Mouse (Mus musculus) kidney, adult 2 months (tissue): ENCODE results near the gene Ggt6. TPM values are rescaled to one million over a fixed set of nuclear protein-coding genes. Genes with fewer than 3 reads are reported as not detected.
A peak's percentile ranks its signal among the peaks of the same experiment; 100 is the strongest.

Experiments
- DNase-seq: peaks from one replicate; pipeline ENCODE4 v3.0.0; 2021
- H3K27ac ChIP-seq: fragments of 200-500 bp; 2 replicates; pipeline ENCODE4 v1.5.1; 2012; ENCODE audit warnings: low read depth, low read length, control low read depth, inconsistent platforms; ENCODE audit not compliant: insufficient read depth
- H3K27me3 ChIP-seq: fragments of 200-500 bp; replicated peaks from 2 replicates; pipeline ENCODE4 v1.6.1; 2012; ENCODE audit warnings: mild to moderate bottlenecking, moderate library complexity, low read length, inconsistent platforms; ENCODE audit not compliant: control insufficient read depth, insufficient read depth
- H3K36me3 ChIP-seq: fragments of 200-500 bp; 2 replicates; pipeline ENCODE4 v1.6.1; 2012; ENCODE audit warnings: mild to moderate bottlenecking, moderate library complexity, low read length, inconsistent platforms; ENCODE audit not compliant: control insufficient read depth, insufficient read depth
- H3K4me1 ChIP-seq: fragments of 200-500 bp; 2 replicates; pipeline ENCODE4 v1.6.1; 2011; ENCODE audit warnings: low read length; ENCODE audit not compliant: control insufficient read depth, insufficient read depth
- H3K4me3 ChIP-seq: fragments of 200-500 bp; 2 replicates; pipeline ENCODE4 v1.5.1; 2011; ENCODE audit warnings: mild to moderate bottlenecking, low read depth, low read length, control low read depth; ENCODE audit not compliant: insufficient read depth
- CTCF ChIP-seq: fragments of 200-500 bp; conservative IDR thresholded peaks from 2 replicates; pipeline ENCODE4 v1.5.1; 2011; ENCODE audit warnings: low read depth, mild to moderate bottlenecking, control low read depth, low read length, moderate library complexity, mixed read lengths; ENCODE audit not compliant: insufficient read depth, insufficient read length
- POLR2A ChIP-seq: fragments of 200-500 bp; IDR thresholded peaks from one replicate; pipeline ENCODE4 v1.6.1; 2011; ENCODE audit warnings: low read depth, low read length, control low read depth
- WGBS: fragments of 180-500 bp; shearing (Covaris S2); methylation state at CpG from one replicate; pipeline ENCODE4 v1.1.7; 2018; 5-methylcytosine and 5-hydroxymethylcytosine counted together
- polyA plus RNA-seq: library from polyadenylated mRNA; depleted of rRNA; stranded (reverse); fragments of >200 nt; gene quantifications from 2 replicates; pipeline ENCODE4 v1.2.3, GENCODE M21; 2012; rRNA removed

Gene Ggt6
- 24.3 and 29.3 TPM in 2 replicates for polyA plus RNA-seq

GRCm38 (mm10) chr11:72434963-72435693, at the start of gene Ggt6:
Gene Ggt6 (plus strand): TSS chr11:72435526.
- peak within 1 kb of the TSS; percentile 52 for H3K27ac ChIP-seq
- H3K4me3 ChIP-seq, result peak within 1 kb of the TSS; percentile 9
- no peaks in the 10 kb centered on the region for H3K27me3 ChIP-seq
- peak; percentile 95 for DNase-seq
- WGBS, result 38% methylated on average over 11 of the region's 11 CpGs
- peaks cover 21% of the 10 kb centered on the region for H3K4me1 ChIP-seq
- H3K36me3 ChIP-seq, result no peaks in the 10 kb centered on the region
- TF ChIP-seq CTCF, result no peak
- no peak for TF ChIP-seq POLR2A

GRCm38 (mm10) chr11:72388113-72388529, 47.2 kb upstream of the Ggt6 start:
- TF ChIP-seq POLR2A (no peak), CTCF (no peak)
- no peak for DNase-seq
- Histone ChIP-seq H3K27me3 (no peaks in the 10 kb centered on the region), H3K4me1 (no peaks in the 10 kb centered on the region), H3K36me3 (peaks cover 2% of the 10 kb centered on the region; the same call in 1 of the 2 replicates), H3K27ac (no peak overlapping the region), H3K4me3 (no peak overlapping the region)
- 94% methylated on average over 6 of the region's 6 CpGs for WGBS

GRCm38 (mm10) chr11:72389407-72390142, 45.8 kb upstream of the Ggt6 start:
- 85% methylated on average over 7 of the region's 7 CpGs for WGBS
- no peak for DNase-seq
- TF ChIP-seq POLR2A (no peak), CTCF (no peak)

GRCm38 (mm10) chr11:72391181-72391580, 44.1 kb upstream of the Ggt6 start:
- H3K4me3 ChIP-seq, result no peak overlapping the region
- no peaks in the 10 kb centered on the region for H3K27me3 ChIP-seq
- TF ChIP-seq CTCF (no peak), POLR2A (no peak)
- no peak overlapping the region for H3K27ac ChIP-seq
- no peak for DNase-seq
- 91% methylated on average over 13 of the region's 13 CpGs for WGBS
- peaks cover 2% of the 10 kb centered on the region; the same call in 1 of the 2 replicates for H3K36me3 ChIP-seq
- no peaks in the 10 kb centered on the region for H3K4me1 ChIP-seq

More at GRCm38 (mm10) chr11:72389407-72390142, 45.8 kb upstream of the Ggt6 start:
- H3K4me1 ChIP-seq, result no peaks in the 10 kb centered on the region
- peaks cover 2% of the 10 kb centered on the region; the same call in 1 of the 2 replicates for H3K36me3 ChIP-seq
- H3K4me3 ChIP-seq, result no peak overlapping the region
- H3K27me3 ChIP-seq, result no peaks in the 10 kb centered on the region
- no peak overlapping the region for H3K27ac ChIP-seq

- TF ChIP-seq POLR2A, result no peak
- DNase-seq, result no peak
- H3K4me1 ChIP-seq, result no peaks in the 10 kb centered on the region
- H3K36me3 ChIP-seq, result peaks cover 2% of the 10 kb centered on the region; the same call in 1 of the 2 replicates
- WGBS, result 68% methylated on average over 3 of the region's 3 CpGs
- H3K4me3 ChIP-seq, result no peak overlapping the region
- no peak overlapping the region for H3K27ac ChIP-seq
- no peaks in the 10 kb centered on the region for H3K27me3 ChIP-seq
These were observed 42.1 kb upstream of the Ggt6 start for GRCm38 (mm10) chr11:72393243-72393642.

- Histone ChIP-seq H3K27me3 (no peaks in the 10 kb centered on the region), H3K27ac (no peak overlapping the region), H3K4me1 (no peaks in the 10 kb centered on the region), H3K36me3 (peaks cover 2% of the 10 kb centered on the region; the same call in 1 of the 2 replicates), H3K4me3 (no peak overlapping the region)
- TF ChIP-seq POLR2A, result no peak
- no peak for TF ChIP-seq CTCF
- no peak for DNase-seq
- 42% methylated on average over 5 of the region's 5 CpGs for WGBS
These were observed 41.7 kb upstream of the Ggt6 start for GRCm38 (mm10) chr11:72393669-72394068.

GRCm38 (mm10) chr11:72394694-72395093, 40.6 kb upstream of the Ggt6 start:
- no peak for DNase-seq
- TF ChIP-seq POLR2A (no peak), CTCF (no peak)
- WGBS, result 63% methylated on average over 2 of the region's 2 CpGs
- Histone ChIP-seq H3K36me3 (peaks cover 2% of the 10 kb centered on the region; the same call in 1 of the 2 replicates), H3K27ac (no peak overlapping the region), H3K4me1 (no peaks in the 10 kb centered on the region), H3K27me3 (no peaks in the 10 kb centered on the region), H3K4me3 (no peak overlapping the region)
